In the genomic region with DNA sequence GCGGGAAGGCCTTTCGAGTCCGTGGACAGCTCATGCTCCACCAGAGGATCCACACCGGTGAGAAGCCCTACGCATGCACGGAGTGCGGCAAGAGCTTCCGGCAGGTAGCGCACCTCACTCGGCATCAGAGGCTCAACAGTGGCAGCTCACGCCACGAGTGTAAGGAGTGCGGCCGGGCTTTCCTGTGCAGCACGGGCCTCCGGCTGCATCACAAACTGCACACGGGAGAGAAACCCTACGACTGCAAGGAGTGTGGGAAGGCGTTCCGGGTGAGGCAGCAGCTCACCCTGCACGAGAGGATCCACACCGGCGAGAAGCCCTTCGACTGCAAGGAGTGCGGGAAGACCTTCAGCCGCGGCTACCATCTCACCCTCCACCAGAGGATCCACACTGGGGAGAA, we compare ENCODE assay signal across 14 mouse cellular contexts. TPM values are rescaled to one million over a fixed set of nuclear protein-coding genes. Genes with fewer than 3 reads are reported as not detected.
DNase-seq lines count a peak whose midpoint lies in the region; ATAC-seq and TF ChIP-seq lines count a peak whose summit lies in the region.
"Had no signal": no experiment of that assay in that cellular context is flagged by ENCODE, and none has a peak within 500 bp of the region (broad histone marks: within the 10 kb centered on the region; RNA-seq: fewer than 3 reads in every experiment).

No protein-coding gene starts in this region.

- H3K4me1 ChIP-seq in hindbrain, embryonic 12.5 days, result no peaks in the 10 kb centered on the region
- H3K4me1 ChIP-seq in hindbrain, embryonic 11.5 days (replicated peaks; ENCODE audit: control insufficient read depth, insufficient read depth, low read length), result no peaks in the 10 kb centered on the region
- no peaks in the 10 kb centered on the region for H3K4me1 ChIP-seq in stomach, embryonic 15.5 days
- no peaks in the 10 kb centered on the region for H3K4me1 ChIP-seq in stomach, postnatal 0 days (replicated peaks; ENCODE audit: control insufficient read depth, insufficient read depth)
- no peaks in the 10 kb centered on the region for H3K4me1 ChIP-seq in limb, embryonic 12.5 days (replicated peaks)

- WGBS in hindbrain, embryonic 12.5 days, result 32% methylated on average over 27 of the region's 27 CpGs
- 31% methylated on average over 27 of the region's 27 CpGs for WGBS in hindbrain, embryonic 11.5 days
- 38% methylated on average over 27 of the region's 27 CpGs for WGBS in stomach, embryonic 15.5 days
- 44% methylated on average over 27 of the region's 27 CpGs for WGBS in stomach, postnatal 0 days
- WGBS in limb, embryonic 12.5 days, result 21% methylated on average over 27 of the region's 27 CpGs

- H3K9me3 ChIP-seq in hindbrain, embryonic 12.5 days (replicated peaks), result 0 out of 2 replicates have a peak, but pooled peaks cover 5% of the 10 kb centered on the region
- no peaks in the 10 kb centered on the region for H3K9me3 ChIP-seq in hindbrain, embryonic 11.5 days (ENCODE audit: control insufficient read depth, low read length)
- H3K9me3 ChIP-seq in stomach, embryonic 15.5 days, result no peaks in the 10 kb centered on the region
- 0 out of 2 replicates have a peak, but pooled peaks cover 2% of the 10 kb centered on the region for H3K9me3 ChIP-seq in stomach, postnatal 0 days (ENCODE audit: control insufficient read depth, low read length)
- H3K9me3 ChIP-seq in limb, embryonic 12.5 days, result peaks cover 11% of the 10 kb centered on the region

- DNase-seq in embryo, embryonic 10 days (ENCODE audit: low spot score), result peak; percentile 9
- DNase-seq in embryo, embryonic 10.5 days (ENCODE audit: low spot score), result no peak
- DNase-seq in hindbrain, embryonic 11.5 days (ENCODE audit: low spot score), result no peak
- no peak for DNase-seq in stomach, postnatal 0 days (ENCODE audit: low spot score)
- no peak for DNase-seq in yolk sac, embryonic 10.5 days (ENCODE audit: low spot score)
- DNase-seq: adrenal gland, postnatal 10 days; cerebellum, adult 2 months; kidney, adult 9 months; thymus, postnatal 14 days had no signal

- no peak for ATAC-seq in hindbrain, embryonic 12.5 days (ENCODE audit: low FRiP score)
- no peak for ATAC-seq in hindbrain, embryonic 11.5 days (ENCODE audit: low FRiP score)
- no peak for ATAC-seq in stomach, embryonic 15.5 days (ENCODE audit: insufficient read depth, low FRiP score, low read depth)
- ATAC-seq in stomach, postnatal 0 days (ENCODE audit: low FRiP score, low TSS enrichment), result no peak
- no peak for ATAC-seq in limb, embryonic 12.5 days (ENCODE audit: insufficient number of reproducible peaks, insufficient read depth, low FRiP score, low TSS enrichment, low read depth)
- ATAC-seq: forebrain, embryonic 16.5 days had no signal

- 0 out of 2 replicates have a peak overlapping the region, but pooled peaks have one; percentile 6 for H3K4me2 ChIP-seq in hindbrain, embryonic 12.5 days (replicated peaks)
- no peak overlapping the region for H3K4me2 ChIP-seq in hindbrain, embryonic 11.5 days (replicated peaks; ENCODE audit: low read depth, low read length)
- peak overlapping the region; percentile 14; the same call in 1 of the 2 replicates for H3K4me2 ChIP-seq in stomach, embryonic 15.5 days
- no peak overlapping the region for H3K4me2 ChIP-seq in stomach, postnatal 0 days (replicated peaks; ENCODE audit: low read depth)
- 0 out of 2 replicates have a peak overlapping the region, but pooled peaks have one; percentile 8 for H3K4me2 ChIP-seq in limb, embryonic 12.5 days
- H3K4me2 ChIP-seq: hindbrain, embryonic 14.5 days had no signal

- H3K4me3 ChIP-seq in hindbrain, embryonic 12.5 days, result no peak overlapping the region
- H3K4me3 ChIP-seq in hindbrain, embryonic 11.5 days (ENCODE audit: low read depth, low read length), result no peak overlapping the region
- no peak overlapping the region for H3K4me3 ChIP-seq in stomach, embryonic 15.5 days (replicated peaks)
- no peak overlapping the region for H3K4me3 ChIP-seq in stomach, postnatal 0 days (ENCODE audit: low read depth, low read length)
- 0 out of 2 replicates have a peak overlapping the region, but pooled peaks have one; percentile 1 for H3K4me3 ChIP-seq in limb, embryonic 12.5 days (replicated peaks)

- no peak overlapping the region for H3K27ac ChIP-seq in hindbrain, embryonic 12.5 days
- no peak overlapping the region for H3K27ac ChIP-seq in hindbrain, embryonic 11.5 days (ENCODE audit: low read depth, low read length)
- H3K27ac ChIP-seq in stomach, embryonic 15.5 days, result no peak overlapping the region
- no peak overlapping the region for H3K27ac ChIP-seq in stomach, postnatal 0 days (replicated peaks)
- no peak overlapping the region for H3K27ac ChIP-seq in limb, embryonic 12.5 days
- H3K27ac ChIP-seq: hindbrain, embryonic 14.5 days had no signal

- H3K9ac ChIP-seq in hindbrain, embryonic 12.5 days, result no peak overlapping the region
- no peak overlapping the region for H3K9ac ChIP-seq in hindbrain, embryonic 11.5 days (ENCODE audit: low read depth, low read length)
- H3K9ac ChIP-seq in stomach, embryonic 15.5 days, result no peak overlapping the region
- H3K9ac ChIP-seq in stomach, postnatal 0 days (ENCODE audit: low read length), result no peak overlapping the region
- no peak overlapping the region for H3K9ac ChIP-seq in limb, embryonic 12.5 days (replicated peaks)
- H3K9ac ChIP-seq: hindbrain, embryonic 14.5 days had no signal

- no peak for TF ChIP-seq EP300 in stomach, postnatal 0 days (optimal IDR thresholded peaks at IDR 0.05)

- peaks cover 65% of the 10 kb centered on the region for H3K36me3 ChIP-seq in hindbrain, embryonic 12.5 days
- peaks cover 12% of the 10 kb centered on the region for H3K36me3 ChIP-seq in hindbrain, embryonic 11.5 days (ENCODE audit: control insufficient read depth, insufficient read depth, low read length)
- H3K36me3 ChIP-seq in stomach, embryonic 15.5 days, result peaks cover 41% of the 10 kb centered on the region
- H3K36me3 ChIP-seq in stomach, postnatal 0 days (ENCODE audit: control insufficient read depth, insufficient read depth, low read length), result peaks cover 18% of the 10 kb centered on the region
- H3K36me3 ChIP-seq in limb, embryonic 12.5 days, result peaks cover 67% of the 10 kb centered on the region

- TF ChIP-seq CTCF in stomach, postnatal 0 days (IDR thresholded peaks at IDR 0.05; ENCODE audit: low read depth), result no peak

- peaks cover 15% of the 10 kb centered on the region for H3K27me3 ChIP-seq in hindbrain, embryonic 12.5 days
- H3K27me3 ChIP-seq in hindbrain, embryonic 11.5 days (ENCODE audit: control insufficient read depth, insufficient read depth, low read length), result peaks cover 4% of the 10 kb centered on the region
- H3K27me3 ChIP-seq in stomach, embryonic 15.5 days (replicated peaks), result no peaks in the 10 kb centered on the region
- no peaks in the 10 kb centered on the region for H3K27me3 ChIP-seq in stomach, postnatal 0 days (ENCODE audit: control insufficient read depth, insufficient read depth, low read length)
- H3K27me3 ChIP-seq in limb, embryonic 12.5 days, result peaks cover 24% of the 10 kb centered on the region

RNA-seq across cellular contexts. Expression of a gene that starts 9.1 kb away (rescaled TPM):
- 10.3 and 10.9 TPM in 2 replicates for polyA plus RNA-seq in hindbrain, embryonic 12.5 days (2016; fragmentation: Nextera tagmentation; extraction: Ambion mirVana)
- 8.2 and 8.5 TPM in 2 replicates for polyA plus RNA-seq in hindbrain, embryonic 11.5 days (2014; fragmentation: Nextera tagmentation; extraction: Ambion mirVana)
- polyA plus RNA-seq in stomach, embryonic 15.5 days (2015; fragmentation: Nextera tagmentation; extraction: Ambion mirVana), result 5.7 and 6.2 TPM in 2 replicates
- polyA plus RNA-seq in stomach, postnatal 0 days (2015; fragmentation: Nextera tagmentation; extraction: Ambion mirVana), result 2.3 and 2.6 TPM in 2 replicates
- 9.3 and 9.9 TPM in 2 replicates for polyA plus RNA-seq in limb, embryonic 12.5 days (2016; fragmentation: Nextera tagmentation; extraction: Ambion mirVana)

RNA-seq across cellular contexts. Expression of a gene that starts 23.0 kb away (rescaled TPM):
- polyA plus RNA-seq in hindbrain, embryonic 12.5 days (2016; fragmentation: Nextera tagmentation; extraction: Ambion mirVana), result 26.3 and 27.2 TPM in 2 replicates
- polyA plus RNA-seq in hindbrain, embryonic 11.5 days (2014; fragmentation: Nextera tagmentation; extraction: Ambion mirVana), result 19.7 and 24.7 TPM in 2 replicates
- 11.3 and 12.1 TPM in 2 replicates for polyA plus RNA-seq in stomach, embryonic 15.5 days (2015; fragmentation: Nextera tagmentation; extraction: Ambion mirVana)
- 5.3 and 5.4 TPM in 2 replicates for polyA plus RNA-seq in stomach, postnatal 0 days (2015; fragmentation: Nextera tagmentation; extraction: Ambion mirVana)
- 17.1 and 18.0 TPM in 2 replicates for polyA plus RNA-seq in limb, embryonic 12.5 days (2016; fragmentation: Nextera tagmentation; extraction: Ambion mirVana)

RNA-seq across cellular contexts. Expression of a gene that starts 24.6 kb away (rescaled TPM):
- 17.9 and 19.6 TPM in 2 replicates for polyA plus RNA-seq in hindbrain, embryonic 12.5 days (2016; fragmentation: Nextera tagmentation; extraction: Ambion mirVana)
- polyA plus RNA-seq in hindbrain, embryonic 11.5 days (2014; fragmentation: Nextera tagmentation; extraction: Ambion mirVana), result 17.9 and 19.1 TPM in 2 replicates
- 11.4 and 11.6 TPM in 2 replicates for polyA plus RNA-seq in stomach, embryonic 15.5 days (2015; fragmentation: Nextera tagmentation; extraction: Ambion mirVana)
- 4.8 and 5.0 TPM in 2 replicates for polyA plus RNA-seq in stomach, postnatal 0 days (2015; fragmentation: Nextera tagmentation; extraction: Ambion mirVana)
- 14.0 and 14.7 TPM in 2 replicates for polyA plus RNA-seq in limb, embryonic 12.5 days (2016; fragmentation: Nextera tagmentation; extraction: Ambion mirVana)

Comparison
In these comparisons a context has a peak if more than half of its experiments do, and no peak if none do; other contexts are left out.
1. H3K4me2 ChIP-seq: peak in hindbrain, embryonic 12.5 days (single experiment), stomach, embryonic 15.5 days (single experiment) and limb, embryonic 12.5 days (single experiment); none in hindbrain, embryonic 11.5 days (single experiment) and stomach, postnatal 0 days (single experiment).